Mouse (Mus musculus): Measurements from ENCODE around the gene Zmat5.
A peak's percentile ranks its signal among the peaks of the same experiment; 100 is the strongest.

Gene Zmat5

GRCm38 (mm10) chr11:4704072-4704964 lies at the start of gene Zmat5, which contains the start of gene Uqcr10:
Zmat5 (plus strand) TSS chr11:4704678.
Uqcr10 (minus strand) TSS chr11:4704342.
- DNase-seq (ENCODE audit: low spot score), result peak; percentile 96

- no peak for DNase-seq (ENCODE audit: low spot score)
Observed at GRCm38 (mm10) chr11:4659818-4660217, 44.7 kb upstream of the Zmat5 start.

GRCm38 (mm10) chr11:4660309-4661025 lies 44.0 kb upstream of the Zmat5 start:
- DNase-seq (ENCODE audit: low spot score), result no peak

- DNase-seq (ENCODE audit: low spot score), result no peak
Observed at GRCm38 (mm10) chr11:4661324-4661723, 43.2 kb upstream of the Zmat5 start.

- no peak for DNase-seq (ENCODE audit: low spot score)
Observed at GRCm38 (mm10) chr11:4661871-4662495, 42.5 kb upstream of the Zmat5 start.

GRCm38 (mm10) chr11:4662496-4662878 lies 42.0 kb upstream of the Zmat5 start:
- DNase-seq (ENCODE audit: low spot score), result no peak

- no peak for DNase-seq (ENCODE audit: low spot score)
Observed at GRCm38 (mm10) chr11:4671736-4672135, 32.7 kb upstream of the Zmat5 start.

GRCm38 (mm10) chr11:4674593-4674992 lies 29.9 kb upstream of the Zmat5 start:
- no peak for DNase-seq (ENCODE audit: low spot score)

GRCm38 (mm10) chr11:4675126-4675562 lies 29.3 kb upstream of the Zmat5 start:
- DNase-seq (ENCODE audit: low spot score), result no peak

GRCm38 (mm10) chr11:4675693-4676092 lies 28.8 kb upstream of the Zmat5 start:
- DNase-seq (ENCODE audit: low spot score), result no peak

GRCm38 (mm10) chr11:4677250-4677872 lies 27.1 kb upstream of the Zmat5 start:
- DNase-seq (ENCODE audit: low spot score), result no peak

- peak; percentile 13 for DNase-seq (ENCODE audit: low spot score)
Observed at GRCm38 (mm10) chr11:4678700-4679440, 25.6 kb upstream of the Zmat5 start.

GRCm38 (mm10) chr11:4679441-4679832 lies 25.0 kb upstream of the Zmat5 start:
- no peak for DNase-seq (ENCODE audit: low spot score)

GRCm38 (mm10) chr11:4680126-4680525 lies 24.4 kb upstream of the Zmat5 start:
- no peak for DNase-seq (ENCODE audit: low spot score)

GRCm38 (mm10) chr11:4683516-4683915 lies 21.0 kb upstream of the Zmat5 start:
- DNase-seq (ENCODE audit: low spot score), result no peak

- no peak for DNase-seq (ENCODE audit: low spot score)
Observed at GRCm38 (mm10) chr11:4684186-4684585, 20.3 kb upstream of the Zmat5 start.

- DNase-seq (ENCODE audit: low spot score), result no peak
Observed at GRCm38 (mm10) chr11:4685071-4685470, 19.4 kb upstream of the Zmat5 start.

- DNase-seq (ENCODE audit: low spot score), result no peak
Observed at GRCm38 (mm10) chr11:4685510-4685909, 19.0 kb upstream of the Zmat5 start.

- no peak for DNase-seq (ENCODE audit: low spot score)
Observed at GRCm38 (mm10) chr11:4687027-4687426, 17.5 kb upstream of the Zmat5 start.

- DNase-seq (ENCODE audit: low spot score), result no peak
Observed at GRCm38 (mm10) chr11:4687874-4688273, 16.6 kb upstream of the Zmat5 start.

- no peak for DNase-seq (ENCODE audit: low spot score)
Observed at GRCm38 (mm10) chr11:4688632-4689380, 15.7 kb upstream of the Zmat5 start.
